Mouse (Mus musculus) G1E (cell line): Measurements from ENCODE around the gene Pitpnc1.

ENCODE experiments used
- CTCF ChIP-seq: IDR thresholded peaks from 2 replicates; pipeline ENCODE4 v1.5.1; 2012; ENCODE audit warnings: low read depth, low read length, inconsistent platforms, mixed read lengths
- GATA1 ChIP-seq: IDR thresholded peaks from 2 replicates; pipeline ENCODE4 v1.6.1; 2012; ENCODE audit warnings: borderline replicate concordance, low read length, inconsistent platforms, mixed read lengths
- POLR2AphosphoS5 ChIP-seq: IDR thresholded peaks from 2 replicates; pipeline ENCODE4 v1.6.1; 2012; ENCODE audit warnings: low read depth, low read length, inconsistent platforms; ENCODE audit not compliant: insufficient replicate concordance
- TAL1 ChIP-seq: conservative IDR thresholded peaks from 2 replicates; pipeline ENCODE4 v1.6.1; 2012; ENCODE audit warnings: low read depth, low read length, inconsistent platforms, mixed read lengths

DNA sequence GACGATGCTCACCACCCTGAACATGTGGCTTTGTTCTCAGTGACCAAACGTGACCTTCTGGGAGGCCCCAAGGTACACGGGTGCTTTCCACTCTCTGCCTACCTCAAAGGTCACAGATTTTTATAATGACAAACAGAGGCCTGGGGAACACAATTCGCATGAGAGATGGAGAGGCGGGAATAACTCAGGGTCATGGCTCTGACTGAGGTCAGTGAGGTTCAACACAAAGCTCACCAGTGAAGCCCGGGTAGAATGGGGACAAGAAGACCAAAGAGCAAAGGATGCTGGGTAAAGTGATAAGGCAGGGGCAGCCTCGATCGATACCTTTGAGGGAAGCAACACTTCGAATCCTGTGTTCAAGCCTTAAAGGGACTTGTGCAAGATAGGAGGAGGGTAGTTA lies 206.7 kb downstream of the Pitpnc1 start:
- TF ChIP-seq CTCF (no peak), TAL1 (no peak), GATA1 (no peak), POLR2AphosphoS5 (no peak)
